In the genomic region with DNA sequence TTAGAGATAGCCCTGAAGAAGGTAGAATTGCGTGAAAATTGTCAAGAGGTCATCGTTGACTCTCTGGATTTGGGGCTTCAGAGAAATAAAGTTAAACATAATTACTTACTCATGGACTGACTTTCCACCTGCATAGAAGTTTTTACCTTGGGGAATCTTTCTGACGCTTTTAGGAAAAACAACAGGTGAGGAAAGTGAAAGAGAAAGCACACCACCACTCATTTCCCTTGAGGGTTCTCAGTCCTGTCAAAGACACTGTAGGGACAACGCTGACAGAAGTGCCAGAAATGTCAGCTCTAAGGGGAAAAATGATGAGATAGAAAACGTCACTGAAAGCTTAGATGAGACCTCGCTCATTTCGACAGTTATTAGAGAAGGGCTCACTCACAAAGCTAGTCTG, we compare ENCODE assay signal across 17 mouse cellular contexts.
DNase-seq lines count a peak whose midpoint lies in the region; TF ChIP-seq lines count a peak whose summit lies in the region.
"Had no signal": no experiment of that assay in that cellular context is flagged by ENCODE, and none has a peak within 500 bp of the region (broad histone marks: within the 10 kb centered on the region; RNA-seq: fewer than 3 reads in every experiment).

No protein-coding gene starts in this region.

- peak overlapping the region; percentile 58 for H3K4me2 ChIP-seq in CH12.LX (ENCODE audit: insufficient read depth, low read depth, poor library complexity, severe bottlenecking)
- H3K4me2 ChIP-seq: embryonic facial prominence, embryonic 12.5 days; forebrain, embryonic 13.5 days; forebrain, embryonic 15.5 days had no signal

- TF ChIP-seq EP300 in CH12.LX (IDR thresholded peaks at IDR 0.05; ENCODE audit: low read length) = peak; percentile 59; the same call in 1 of the 2 replicates

- H3K27ac ChIP-seq in CH12.LX (ENCODE audit: insufficient read depth, low read depth) = no peak overlapping the region
- H3K27ac ChIP-seq: embryonic facial prominence, embryonic 10.5 days; embryonic facial prominence, embryonic 12.5 days; forebrain, embryonic 13.5 days; forebrain, embryonic 15.5 days had no signal

- H3K79me2 ChIP-seq in CH12.LX (replicated peaks; ENCODE audit: control insufficient read depth, extremely low read depth, insufficient read depth, poor library complexity, severe bottlenecking) = no peaks in the 10 kb centered on the region

- H3K9me3 ChIP-seq in CH12.LX (replicated peaks; ENCODE audit: low read length) = no peaks in the 10 kb centered on the region
- H3K9me3 ChIP-seq: embryonic facial prominence, embryonic 10.5 days; embryonic facial prominence, embryonic 12.5 days; forebrain, embryonic 13.5 days; forebrain, embryonic 15.5 days had no signal

- H3K4me1 ChIP-seq in CH12.LX (ENCODE audit: control insufficient read depth in 1 of 2, insufficient read depth in 2 of 2) = peaks cover 2 to 29% of the 10 kb centered on the region in 2 experiments; a peak in 3 of 4 replicates

- H3K9ac ChIP-seq in CH12.LX (ENCODE audit: insufficient read depth, low read depth) = no peak overlapping the region
- H3K9ac ChIP-seq: embryonic facial prominence, embryonic 12.5 days; forebrain, embryonic 13.5 days; forebrain, embryonic 15.5 days; forebrain, postnatal 0 days had no signal

- dilution Hi-C loops in CH12.LX (cut with MboI; ENCODE audit: extremely low pct_ligation_motif_present, extremely low pct_unique_long_range_greater_than_20kb, low sequenced_read_pairs) = no loop called here

- H3K36me3 ChIP-seq in CH12.LX (replicated peaks in 1 of 2; ENCODE audit: control insufficient read depth in 1 of 2, insufficient read depth in 1 of 2, low read length in 1 of 2) = no peaks in the 10 kb centered on the region
- H3K36me3 ChIP-seq in splenic B cell, adult 2 months (ENCODE audit: control insufficient read depth, insufficient read depth, low read length, poor library complexity, severe bottlenecking) = no peaks in the 10 kb centered on the region
- H3K36me3 ChIP-seq: embryonic facial prominence, embryonic 10.5 days; embryonic facial prominence, embryonic 12.5 days; forebrain, embryonic 15.5 days had no signal

- no peak for TF ChIP-seq RAD21 in CH12.LX (IDR thresholded peaks at IDR 0.05; ENCODE audit: low read depth, low read length)

- in situ Hi-C loops in CH12.LX (cut with MboI; ENCODE audit: low pct_ligation_motif_present, low pct_unique_long_range_greater_than_20kb, low sequenced_read_pairs) = no loop called here

- no peak for TF ChIP-seq POLR2A in CH12.LX (IDR thresholded peaks at IDR 0.05; ENCODE audit: low read depth, low read length)

- no peak overlapping the region for H3K4me3 ChIP-seq in CH12.LX (replicated peaks in 1 of 3; ENCODE audit: low read depth in 2 of 3, low read length in 2 of 3, poor library complexity in 1 of 3)
- H3K4me3 ChIP-seq: embryonic facial prominence, embryonic 10.5 days; embryonic facial prominence, embryonic 12.5 days; forebrain, embryonic 13.5 days; forebrain, embryonic 15.5 days had no signal

- TF ChIP-seq CTCF in CH12.LX (conservative IDR thresholded peaks at IDR 0.05 in 1 of 2, IDR thresholded peaks at IDR 0.05 in 1 of 2; ENCODE audit: low read depth in 2 of 2, low read length in 2 of 2) = no peak

- peak; percentile 10 for DNase-seq in A20 (ENCODE audit: low read depth, low spot score)
- DNase-seq in CH12.LX (ENCODE audit: extremely low read depth) = peak; percentile 41
- peak; percentile 35 for DNase-seq in splenic B cell, adult 2 months (ENCODE audit: low read depth, low spot score)
- DNase-seq in cerebellum, adult 11-12 months = no peak
- no peak for DNase-seq in cerebellum, postnatal 14 days
- DNase-seq: adrenal gland, adult 2 months; adrenal gland, postnatal 10 days; adrenal gland, postnatal 25 days; cerebellum, adult 11 months; cerebellum, adult 2 months; cerebellum, adult 9-10 months; cerebellum, postnatal 10 days; forebrain, postnatal 0 days had no signal

- H3K27me3 ChIP-seq in CH12.LX (replicated peaks) = no peaks in the 10 kb centered on the region
- H3K27me3 ChIP-seq in splenic B cell, adult 2 months (ENCODE audit: control insufficient read depth, insufficient read depth, low read length, poor library complexity, severe bottlenecking) = no peaks in the 10 kb centered on the region
- H3K27me3 ChIP-seq: embryonic facial prominence, embryonic 12.5 days; forebrain, embryonic 13.5 days; forebrain, embryonic 15.5 days had no signal

TF ChIP-seq in CH12.LX, 34 proteins besides CTCF, POLR2A, EP300 and RAD21:
- no peak for TF ChIP-seq KAT2A (IDR thresholded peaks at IDR 0.05; ENCODE audit: insufficient replicate concordance, low read length)
- no peak for TF ChIP-seq POLR2AphosphoS2 (IDR thresholded peaks at IDR 0.05; ENCODE audit: low read depth, low read length)
- TF ChIP-seq CHD2 (IDR thresholded peaks at IDR 0.05; ENCODE audit: low read length) = no peak
- TF ChIP-seq IRF4 (IDR thresholded peaks at IDR 0.05; ENCODE audit: low read depth, low read length) = peak; percentile 48; the same call in 1 of the 2 replicates
- TF ChIP-seq ZNF384 (IDR thresholded peaks at IDR 0.05; ENCODE audit: low read depth, low read length) = no peak
- TF ChIP-seq GABPA (IDR thresholded peaks at IDR 0.05; ENCODE audit: insufficient replicate concordance, low read depth, low read length) = no peak
- no peak for TF ChIP-seq ZMIZ1 (IDR thresholded peaks at IDR 0.05; ENCODE audit: low read depth, low read length)
- TF ChIP-seq RCOR1 (conservative IDR thresholded peaks at IDR 0.05; ENCODE audit: low read depth, low read length) = no peak; the same call in 1 of the 2 replicates
- no peak; the same call in 1 of the 2 replicates for TF ChIP-seq JUND (conservative IDR thresholded peaks at IDR 0.05; ENCODE audit: low read depth, low read length)
- TF ChIP-seq NRF1 (IDR thresholded peaks at IDR 0.05; ENCODE audit: low read depth, low read length) = no peak
- 0 out of 2 replicates have a peak, but pooled peaks have one; percentile 63 for TF ChIP-seq SIN3A (IDR thresholded peaks at IDR 0.05; ENCODE audit: low read length)
- no peak for TF ChIP-seq ZKSCAN1 (IDR thresholded peaks at IDR 0.05; ENCODE audit: borderline replicate concordance, low read depth, low read length)
- no peak for TF ChIP-seq MAZ (IDR thresholded peaks at IDR 0.05; ENCODE audit: low read depth, low read length)
- TF ChIP-seq MXI1 (IDR thresholded peaks at IDR 0.05; ENCODE audit: low read depth, low read length) = peak; percentile 38; the same call in 1 of the 2 replicates
- TF ChIP-seq UBTF (IDR thresholded peaks at IDR 0.05; ENCODE audit: low read depth, low read length) = no peak
- no peak for TF ChIP-seq HCFC1 (IDR thresholded peaks at IDR 0.05; ENCODE audit: low read depth, low read length)
- TF ChIP-seq BHLHE40 (IDR thresholded peaks at IDR 0.05; ENCODE audit: low read depth, low read length) = no peak
- no peak for TF ChIP-seq PAX5 (IDR thresholded peaks at IDR 0.05; ENCODE audit: low read length)
- no peak for TF ChIP-seq JUN (IDR thresholded peaks at IDR 0.05; ENCODE audit: insufficient read depth, low read depth, low read length)
- TF ChIP-seq MYC (IDR thresholded peaks at IDR 0.05; ENCODE audit: low read depth, low read length) = no peak
- TF ChIP-seq ELF1 (IDR thresholded peaks at IDR 0.05; ENCODE audit: low read depth, low read length) = no peak
- TF ChIP-seq CHD1 (IDR thresholded peaks at IDR 0.05; ENCODE audit: low read depth, low read length) = no peak
- TF ChIP-seq SMC3 (IDR thresholded peaks at IDR 0.05; ENCODE audit: low read depth, low read length) = no peak
- TF ChIP-seq MAFK (IDR thresholded peaks at IDR 0.05; ENCODE audit: insufficient replicate concordance, low read length) = no peak
- TF ChIP-seq ETS1 (conservative IDR thresholded peaks at IDR 0.05; ENCODE audit: low read depth, low read length) = peak; percentile 84
- TF ChIP-seq NELFE (IDR thresholded peaks at IDR 0.05; ENCODE audit: low read depth, low read length) = no peak
- TF ChIP-seq TCF12 (IDR thresholded peaks at IDR 0.05; ENCODE audit: low read depth, low read length) = peak; percentile 29; the same call in 1 of the 2 replicates
TF ChIP-seq in CH12.LX: peak in this region for 5.

Comparison
In these comparisons a context has a peak if more than half of its experiments do, and no peak if none do; other contexts are left out.
1. DNase-seq: peak in A20 (single experiment), CH12.LX (single experiment) and splenic B cell, adult 2 months (single experiment); none in cerebellum, adult 11-12 months (single experiment) and cerebellum, postnatal 14 days (0 of 2).